Mouse (Mus musculus) embryonic facial prominence, embryonic 15.5 days (tissue): Measurements from ENCODE around the gene Vegfa. TPM values are rescaled to one million over a fixed set of nuclear protein-coding genes. Genes with fewer than 3 reads are reported as not detected.

Experiments
- ATAC-seq: fragments of 200-750 bp; cut with Nextera tagmentation; 2 replicates; pipeline ENCODE4 v1.8.0; 2017; ENCODE audit warnings: low read depth, moderate TSS enrichment; ENCODE audit not compliant: insufficient number of reproducible peaks, low FRiP score, low TSS enrichment
- H3K27ac ChIP-seq: fragments of 300-500 bp; sonication (generic); replicated peaks from 2 replicates; pipeline ENCODE4 v1.5.1; 2015; ENCODE audit warnings: mild to moderate bottlenecking, inconsistent platforms
- H3K27me3 ChIP-seq: fragments of 300-500 bp; sonication (generic); 2 replicates; pipeline ENCODE4 v1.6.1; 2015; ENCODE audit warnings: inconsistent platforms
- H3K36me3 ChIP-seq: fragments of 300-500 bp; sonication (generic); 2 replicates; pipeline ENCODE4 v1.6.1; 2015; ENCODE audit warnings: mild to moderate bottlenecking, inconsistent platforms
- H3K4me1 ChIP-seq: fragments of 300-500 bp; sonication (generic); 2 replicates; pipeline ENCODE4 v1.6.1; 2015; ENCODE audit warnings: inconsistent platforms
- H3K4me2 ChIP-seq: fragments of 300-500 bp; sonication (generic); replicated peaks from 2 replicates; pipeline ENCODE4 v1.6.1; 2015; ENCODE audit warnings: mild to moderate bottlenecking, inconsistent platforms
- H3K4me3 ChIP-seq: fragments of 300-500 bp; sonication (generic); replicated peaks from 2 replicates; pipeline ENCODE4 v1.5.1; 2015; ENCODE audit warnings: mild to moderate bottlenecking, inconsistent platforms
- H3K9ac ChIP-seq: fragments of 300-500 bp; sonication (generic); 2 replicates; pipeline ENCODE4 v1.6.1; 2015; ENCODE audit warnings: inconsistent platforms
- H3K9me3 ChIP-seq: fragments of 300-500 bp; sonication (generic); replicated peaks from 2 replicates; pipeline ENCODE4 v1.6.1; 2016; ENCODE audit warnings: inconsistent platforms
- WGBS: fragments of 180-500 bp; shearing (Covaris S2); methylation state at CpG from one replicate; pipeline ENCODE4 v1.1.7; 2015; 5-methylcytosine and 5-hydroxymethylcytosine counted together
- polyA plus RNA-seq: library from polyadenylated mRNA; unstranded; fragments of >200 nt; fragmentation: Nextera tagmentation; extraction: Ambion mirVana; gene quantifications from 2 replicates; pipeline ENCODE4 v1.2.1, GENCODE M21; 2015

Gene Vegfa
- polyA plus RNA-seq, 1 experiment from 2014 or later = 4.6 TPM

GRCm38 (mm10) chr17:46071531-46071930, 39.4 kb upstream of the Vegfa start:
- H3K36me3 ChIP-seq = no peaks in the 10 kb centered on the region
- WGBS = 81% methylated on average over 3 of the region's 3 CpGs
- H3K4me3 ChIP-seq = no peak overlapping the region
- H3K27me3 ChIP-seq = no peaks in the 10 kb centered on the region
- no peaks in the 10 kb centered on the region for H3K9me3 ChIP-seq
- peaks cover 34% of the 10 kb centered on the region for H3K4me1 ChIP-seq
- no peak overlapping the region for H3K9ac ChIP-seq
- H3K27ac ChIP-seq = no peak overlapping the region
- no peak for ATAC-seq
- no peak overlapping the region for H3K4me2 ChIP-seq

- WGBS = 72% methylated on average over 9 of the region's 9 CpGs
Observed at GRCm38 (mm10) chr17:46070046-46070445, 37.9 kb upstream of the Vegfa start.

GRCm38 (mm10) chr17:46063974-46064312, 31.8 kb upstream of the Vegfa start:
- no peak overlapping the region for H3K4me3 ChIP-seq
- no peak for ATAC-seq
- no peak overlapping the region for H3K9ac ChIP-seq
- no peak overlapping the region for H3K27ac ChIP-seq
- H3K4me1 ChIP-seq = peaks cover 16% of the 10 kb centered on the region
- no peak overlapping the region for H3K4me2 ChIP-seq
- 43% methylated on average over 6 of the region's 6 CpGs for WGBS
- no peaks in the 10 kb centered on the region for H3K9me3 ChIP-seq
- no peaks in the 10 kb centered on the region for H3K27me3 ChIP-seq
- H3K36me3 ChIP-seq = no peaks in the 10 kb centered on the region

More at GRCm38 (mm10) chr17:46070046-46070445, 37.9 kb upstream of the Vegfa start:
- H3K27ac ChIP-seq = no peak overlapping the region
- no peaks in the 10 kb centered on the region for H3K27me3 ChIP-seq
- H3K4me3 ChIP-seq = no peak overlapping the region
- H3K9me3 ChIP-seq = no peaks in the 10 kb centered on the region
- no peak overlapping the region for H3K9ac ChIP-seq
- no peaks in the 10 kb centered on the region for H3K36me3 ChIP-seq
- H3K4me1 ChIP-seq = peaks cover 31% of the 10 kb centered on the region
- no peak overlapping the region for H3K4me2 ChIP-seq
- no peak for ATAC-seq

GRCm38 (mm10) chr17:46063283-46063973, 31.3 kb upstream of the Vegfa start:
- no peak overlapping the region for H3K9ac ChIP-seq
- peak; percentile 70 for ATAC-seq

GRCm38 (mm10) chr17:46060253-46060652, 28.1 kb upstream of the Vegfa start:
- H3K4me1 ChIP-seq = peaks cover 27% of the 10 kb centered on the region
- no peak overlapping the region for H3K4me2 ChIP-seq
- H3K9me3 ChIP-seq = no peaks in the 10 kb centered on the region
- no peaks in the 10 kb centered on the region for H3K36me3 ChIP-seq
- no peaks in the 10 kb centered on the region for H3K27me3 ChIP-seq
- H3K9ac ChIP-seq = no peak overlapping the region
- WGBS = 62% methylated on average over 3 of the region's 3 CpGs
- no peak for ATAC-seq
- H3K4me3 ChIP-seq = no peak overlapping the region
- H3K27ac ChIP-seq = no peak overlapping the region

More at GRCm38 (mm10) chr17:46063283-46063973, 31.3 kb upstream of the Vegfa start:
- Histone ChIP-seq H3K27me3 (no peaks in the 10 kb centered on the region), H3K4me2 (no peak overlapping the region), H3K4me3 (no peak overlapping the region), H3K9me3 (no peaks in the 10 kb centered on the region), H3K27ac (no peak overlapping the region), H3K36me3 (no peaks in the 10 kb centered on the region), H3K4me1 (peaks cover 16% of the 10 kb centered on the region)
- 24% methylated on average over 10 of the region's 10 CpGs for WGBS

GRCm38 (mm10) chr17:46059226-46059825, 27.2 kb upstream of the Vegfa start:
- no peak overlapping the region for H3K27ac ChIP-seq
- H3K27me3 ChIP-seq = no peaks in the 10 kb centered on the region
- H3K4me3 ChIP-seq = no peak overlapping the region
- ATAC-seq = no peak
- no peak overlapping the region for H3K4me2 ChIP-seq
- WGBS = 63% methylated on average over 15 of the region's 15 CpGs
- H3K9ac ChIP-seq = no peak overlapping the region
- H3K4me1 ChIP-seq = peaks cover 27% of the 10 kb centered on the region
- H3K36me3 ChIP-seq = no peaks in the 10 kb centered on the region
- no peaks in the 10 kb centered on the region for H3K9me3 ChIP-seq

GRCm38 (mm10) chr17:46056288-46056687, 24.1 kb upstream of the Vegfa start:
- Histone ChIP-seq H3K27ac (peak overlapping the region; percentile 71), H3K27me3 (no peaks in the 10 kb centered on the region), H3K4me3 (no peak overlapping the region), H3K36me3 (no peaks in the 10 kb centered on the region), H3K9ac (no peak overlapping the region), H3K9me3 (no peaks in the 10 kb centered on the region), H3K4me2 (no peak overlapping the region), H3K4me1 (peaks cover 20% of the 10 kb centered on the region)
- ATAC-seq = no peak
- 37% methylated on average over 7 of the region's 7 CpGs for WGBS

GRCm38 (mm10) chr17:46055736-46056135, 23.6 kb upstream of the Vegfa start:
- no peak for ATAC-seq
- peaks cover 20% of the 10 kb centered on the region for H3K4me1 ChIP-seq

GRCm38 (mm10) chr17:46053291-46053842, 21.2 kb upstream of the Vegfa start:
- Histone ChIP-seq H3K36me3 (no peaks in the 10 kb centered on the region), H3K9ac (no peak overlapping the region), H3K4me3 (no peak overlapping the region), H3K4me1 (peaks cover 25% of the 10 kb centered on the region), H3K9me3 (no peaks in the 10 kb centered on the region), H3K27ac (no peak overlapping the region), H3K4me2 (no peak overlapping the region), H3K27me3 (no peaks in the 10 kb centered on the region)
- ATAC-seq = no peak
- 86% methylated on average over 7 of the region's 7 CpGs for WGBS

More at GRCm38 (mm10) chr17:46055736-46056135, 23.6 kb upstream of the Vegfa start:
- no peaks in the 10 kb centered on the region for H3K9me3 ChIP-seq
- H3K4me2 ChIP-seq = no peak overlapping the region
- peak overlapping the region; percentile 71 for H3K27ac ChIP-seq
- 37% methylated on average over 7 of the region's 7 CpGs for WGBS
- no peak overlapping the region for H3K9ac ChIP-seq
- H3K36me3 ChIP-seq = no peaks in the 10 kb centered on the region
- H3K4me3 ChIP-seq = no peak overlapping the region
- no peaks in the 10 kb centered on the region for H3K27me3 ChIP-seq

- Histone ChIP-seq H3K27me3 (no peaks in the 10 kb centered on the region), H3K4me2 (no peak overlapping the region), H3K9ac (no peak overlapping the region), H3K27ac (no peak overlapping the region), H3K9me3 (no peaks in the 10 kb centered on the region), H3K36me3 (no peaks in the 10 kb centered on the region), H3K4me3 (no peak overlapping the region), H3K4me1 (peaks cover 25% of the 10 kb centered on the region)
- ATAC-seq = no peak
- 25% methylated on average over 3 of the region's 3 CpGs for WGBS
Observed at GRCm38 (mm10) chr17:46052146-46052545, 20.0 kb upstream of the Vegfa start.

- Histone ChIP-seq H3K9ac (no peak overlapping the region), H3K4me1 (peaks cover 22% of the 10 kb centered on the region), H3K4me2 (no peak overlapping the region), H3K9me3 (no peaks in the 10 kb centered on the region), H3K27me3 (no peaks in the 10 kb centered on the region), H3K36me3 (no peaks in the 10 kb centered on the region), H3K27ac (no peak overlapping the region), H3K4me3 (no peak overlapping the region)
- WGBS = 53% methylated on average over 5 of the region's 5 CpGs
- no peak for ATAC-seq
Observed at GRCm38 (mm10) chr17:46051356-46051755, 19.2 kb upstream of the Vegfa start.
